In genomic region chr15:103014166-103015008, GRCm38 (mm10) we compare ENCODE assay signal across 8 mouse cellular contexts. TPM values are rescaled to one million over a fixed set of nuclear protein-coding genes. Genes with fewer than 3 reads are reported as not detected.
A peak's percentile ranks its signal among the peaks of the same experiment; 100 is the strongest.
DNase-seq lines count a peak whose midpoint lies in the region; ATAC-seq and TF ChIP-seq lines count a peak whose summit lies in the region.

No protein-coding gene starts in this region.

- H3K27me3 ChIP-seq in kidney, postnatal 0 days (ENCODE audit: insufficient read depth, low read length), result peaks cover 5% of the 10 kb centered on the region; the same call in 1 of the 2 replicates
- peaks cover 6% of the 10 kb centered on the region; the same call in 1 of the 2 replicates for H3K27me3 ChIP-seq in neural tube, embryonic 13.5 days

- under 1% methylated on average over 57 of the region's 57 CpGs for WGBS in kidney, postnatal 0 days
- under 1% methylated on average over 57 of the region's 57 CpGs for WGBS in neural tube, embryonic 13.5 days

- ATAC-seq in kidney, postnatal 0 days (replicated peaks; ENCODE audit: low FRiP score, low read depth), result peak; percentile 66
- ATAC-seq in neural tube, embryonic 13.5 days (ENCODE audit: low read depth), result peak; percentile 75
- ATAC-seq in erythroblast, adult 5-6 weeks (replicated peaks; ENCODE audit: low FRiP score, poor library complexity, severe bottlenecking), result no peak

- H3K4me1 ChIP-seq in kidney, postnatal 0 days (replicated peaks; ENCODE audit: insufficient read depth, low read length), result peaks cover 41% of the 10 kb centered on the region
- peaks cover 99% of the 10 kb centered on the region for H3K4me1 ChIP-seq in neural tube, embryonic 13.5 days (replicated peaks)

- peak overlapping the region; percentile 24 for H3K4me3 ChIP-seq in kidney, postnatal 0 days (replicated peaks; ENCODE audit: low read depth, low read length)
- peak overlapping the region; percentile 42 for H3K4me3 ChIP-seq in neural tube, embryonic 13.5 days

- no peak for TF ChIP-seq CTCF in kidney, postnatal 0 days (IDR thresholded peaks at IDR 0.05; ENCODE audit: low read depth)

- peak overlapping the region; percentile 78 for H3K27ac ChIP-seq in kidney, postnatal 0 days
- H3K27ac ChIP-seq in neural tube, embryonic 13.5 days (replicated peaks), result peak overlapping the region; percentile 96

- H3K36me3 ChIP-seq in kidney, postnatal 0 days (ENCODE audit: insufficient read depth, low read length), result 0 out of 2 replicates have a peak, but pooled peaks cover 2% of the 10 kb centered on the region
- H3K36me3 ChIP-seq in neural tube, embryonic 13.5 days, result peaks cover 17% of the 10 kb centered on the region; the same call in 1 of the 2 replicates

- H3K9me3 ChIP-seq in kidney, postnatal 0 days (replicated peaks; ENCODE audit: low read length), result no peaks in the 10 kb centered on the region
- H3K9me3 ChIP-seq in neural tube, embryonic 13.5 days, result no peaks in the 10 kb centered on the region

- peak overlapping the region; percentile 49 for H3K9ac ChIP-seq in kidney, postnatal 0 days (ENCODE audit: low read depth, low read length)
- H3K9ac ChIP-seq in neural tube, embryonic 13.5 days, result peak overlapping the region; percentile 82

- peak; percentile 70 for DNase-seq in ovary, postnatal 36 days (ENCODE audit: low spot score)
- no peak for DNase-seq in ovary, postnatal 10 days (ENCODE audit: low spot score)
- peak; percentile 88 for DNase-seq in forelimb bud, embryonic 11.5 days (ENCODE audit: low read depth, low spot score)
- DNase-seq in kidney, postnatal 0 days (ENCODE audit: low spot score), result peak; percentile 91
- DNase-seq in right cerebral cortex, postnatal 10 days (ENCODE audit: low spot score in 2 of 2), result no peak
- no peak for DNase-seq in right cerebral cortex, adult 18-20 months

- peak overlapping the region; percentile 61 for H3K4me2 ChIP-seq in kidney, postnatal 0 days (ENCODE audit: low read length)
- peak overlapping the region; percentile 91 for H3K4me2 ChIP-seq in neural tube, embryonic 13.5 days

RNA-seq across cellular contexts. Expression of gene Hoxc4, which starts 4.3 kb away (rescaled TPM):
- 5.9 and 7.0 TPM in 2 replicates for polyA plus RNA-seq in kidney, postnatal 0 days (2015; fragmentation: Nextera tagmentation; extraction: Ambion mirVana)
- polyA plus RNA-seq in neural tube, embryonic 13.5 days (2015; fragmentation: Nextera tagmentation; extraction: Ambion mirVana), result 40.2 and 49.9 TPM in 2 replicates
- total RNA-seq in erythroblast, adult 5-6 weeks (2015; ENCODE audit: low replicate concordance), result not detected in 2 replicates
- not detected in 2 replicates for total RNA-seq in erythroblast, adult 5-6 weeks (2017; ENCODE audit: low replicate concordance)

RNA-seq across cellular contexts. Expression of gene Hoxc6, which starts 16.3 kb away (rescaled TPM):
- 7.8 and 9.3 TPM in 2 replicates for polyA plus RNA-seq in kidney, postnatal 0 days (2015; fragmentation: Nextera tagmentation; extraction: Ambion mirVana)
- polyA plus RNA-seq in neural tube, embryonic 13.5 days (2015; fragmentation: Nextera tagmentation; extraction: Ambion mirVana), result 46.8 and 51.1 TPM in 2 replicates
- not detected in 2 replicates for total RNA-seq in erythroblast, adult 5-6 weeks (2015; ENCODE audit: low replicate concordance)
- not detected in 2 replicates for total RNA-seq in erythroblast, adult 5-6 weeks (2017; ENCODE audit: low replicate concordance)

RNA-seq across cellular contexts. Expression of gene Hoxc8, which starts 24.0 kb away (rescaled TPM):
- 5.8 TPM in 2 replicates for polyA plus RNA-seq in kidney, postnatal 0 days (2015; fragmentation: Nextera tagmentation; extraction: Ambion mirVana)
- 75.8 and 85.5 TPM in 2 replicates for polyA plus RNA-seq in neural tube, embryonic 13.5 days (2015; fragmentation: Nextera tagmentation; extraction: Ambion mirVana)
- not detected in 2 replicates for total RNA-seq in erythroblast, adult 5-6 weeks (2015; ENCODE audit: low replicate concordance)
- total RNA-seq in erythroblast, adult 5-6 weeks (2017; ENCODE audit: low replicate concordance), result not detected in 2 replicates

RNA-seq across cellular contexts. Expression of gene Hoxc9, which starts 38.1 kb away (rescaled TPM):
- polyA plus RNA-seq in kidney, postnatal 0 days (2015; fragmentation: Nextera tagmentation; extraction: Ambion mirVana), result 11.0 and 12.4 TPM in 2 replicates
- polyA plus RNA-seq in neural tube, embryonic 13.5 days (2015; fragmentation: Nextera tagmentation; extraction: Ambion mirVana), result 40.9 and 43.4 TPM in 2 replicates
- not detected in 2 replicates for total RNA-seq in erythroblast, adult 5-6 weeks (2015; ENCODE audit: low replicate concordance)
- total RNA-seq in erythroblast, adult 5-6 weeks (2017; ENCODE audit: low replicate concordance), result not detected in 2 replicates

RNA-seq across cellular contexts. Expression of gene Hoxc5, which starts 47.1 kb away (rescaled TPM):
- polyA plus RNA-seq in kidney, postnatal 0 days (2015; fragmentation: Nextera tagmentation; extraction: Ambion mirVana), result 2.7 and 3.9 TPM in 2 replicates
- polyA plus RNA-seq in neural tube, embryonic 13.5 days (2015; fragmentation: Nextera tagmentation; extraction: Ambion mirVana), result 18.8 and 32.2 TPM in 2 replicates
- not detected in 2 replicates for total RNA-seq in erythroblast, adult 5-6 weeks (2015; ENCODE audit: low replicate concordance)
- total RNA-seq in erythroblast, adult 5-6 weeks (2017; ENCODE audit: low replicate concordance), result not detected in 2 replicates

Comparison
In these comparisons a context has a peak if more than half of its experiments do, and no peak if none do; other contexts are left out.
1. DNase-seq: peak in ovary, postnatal 36 days (single experiment), forelimb bud, embryonic 11.5 days (single experiment) and kidney, postnatal 0 days (single experiment); none in ovary, postnatal 10 days (single experiment), right cerebral cortex, postnatal 10 days (0 of 2) and right cerebral cortex, adult 18-20 months (single experiment).
2. RNA of gene Hoxc8, which starts 24.0 kb away (polyA plus RNA-seq): 75.8 to 85.5 TPM in neural tube, embryonic 13.5 days; 5.8 TPM in kidney, postnatal 0 days; every median in the first group is over 10 times any median in the second.